Mouse (Mus musculus) megakaryocyte, embryonic 14.5 days (primary cell): ENCODE measurements around the gene Zfp113.

Experiments
- FLI1 ChIP-seq: IDR thresholded peaks from 2 replicates; pipeline ENCODE4 v1.6.1; 2012; ENCODE audit warnings: low read length, inconsistent platforms, mixed read lengths
- GATA1 ChIP-seq: IDR thresholded peaks from 3 replicates; pipeline ENCODE4 v1.6.1; 2012; ENCODE audit warnings: mixed read lengths, low read length, inconsistent platforms, borderline replicate concordance

DNA sequence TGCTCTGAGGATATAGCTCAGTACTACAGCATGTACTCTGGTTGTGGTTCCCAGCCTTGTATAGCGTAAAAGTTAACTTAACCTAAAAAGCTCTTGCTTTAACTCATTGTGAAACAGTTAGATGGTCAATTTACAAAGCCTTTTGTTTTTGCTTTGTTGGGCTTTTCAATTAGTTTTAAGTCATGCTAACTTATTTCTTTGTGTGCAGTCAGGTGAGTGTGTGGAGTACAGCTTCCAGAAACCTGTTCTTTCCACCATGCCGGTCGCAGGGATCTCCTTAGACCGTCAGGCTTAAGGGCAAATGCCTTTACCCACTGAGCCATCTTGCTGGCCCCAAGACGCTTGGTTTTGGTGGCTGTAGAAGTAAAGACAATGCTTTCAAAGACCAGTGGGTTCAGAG lies 64.8 kb downstream of the Zfp113 start:
- no peak for TF ChIP-seq GATA1
- TF ChIP-seq FLI1 = no peak
